Mouse (Mus musculus): ENCODE data around the gene Adad1. TPM values are rescaled to one million over a fixed set of nuclear protein-coding genes. Genes with fewer than 3 reads are reported as not detected.

Gene Adad1
- polyA plus RNA-seq, 1 experiment: 0.54 TPM

DNA sequence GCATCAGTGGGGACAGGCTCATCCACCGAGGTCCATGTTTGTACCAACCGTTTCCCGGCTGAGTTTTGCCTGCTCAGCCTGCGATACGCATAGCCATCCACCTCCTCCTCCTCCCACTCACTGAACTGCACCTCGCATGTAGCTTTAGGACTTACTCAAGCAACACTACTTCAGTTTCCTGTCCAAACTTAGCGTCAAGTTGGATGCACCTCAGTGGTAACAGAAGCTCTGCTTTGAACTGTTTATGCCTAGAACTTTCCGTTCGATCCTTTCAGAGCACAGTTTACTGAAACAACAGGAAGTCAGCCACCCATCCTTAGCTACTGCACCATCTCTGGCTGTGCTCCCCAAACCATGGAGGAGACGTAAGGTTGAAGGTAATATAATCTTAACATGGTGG is 88.9 kb downstream of the Adad1 start:
- peaks cover 2% of the 10 kb centered on the region for H3K4me1 ChIP-seq (ENCODE audit: control insufficient read depth, insufficient read depth, low read length)
- H3K36me3 ChIP-seq (ENCODE audit: control insufficient read depth, insufficient read depth, low read length, poor library complexity, severe bottlenecking): no peaks in the 10 kb centered on the region
- no peak overlapping the region for H3K4me3 ChIP-seq (ENCODE audit: low read depth, low read length)
- H3K9ac ChIP-seq (ENCODE audit: low read depth, poor library complexity, severe bottlenecking): no peak overlapping the region
- no peak overlapping the region for H3K27ac ChIP-seq (ENCODE audit: insufficient read depth, low read length)
- TF ChIP-seq EP300 (IDR thresholded peaks at IDR 0.05; ENCODE audit: insufficient read depth, low read depth, low read length) (no peak), CTCF (IDR thresholded peaks at IDR 0.05; ENCODE audit: low read depth, low read length) (no peak), POLR2A (IDR thresholded peaks at IDR 0.05; ENCODE audit: insufficient read depth, low read length) (no peak)
- no peaks in the 10 kb centered on the region for H3K9me3 ChIP-seq (replicated peaks; ENCODE audit: control insufficient read depth, insufficient read depth, low read length, poor library complexity, severe bottlenecking)
- H3K27me3 ChIP-seq (ENCODE audit: control insufficient read depth, insufficient read depth, low read length, poor library complexity, severe bottlenecking): no peaks in the 10 kb centered on the region

DNA sequence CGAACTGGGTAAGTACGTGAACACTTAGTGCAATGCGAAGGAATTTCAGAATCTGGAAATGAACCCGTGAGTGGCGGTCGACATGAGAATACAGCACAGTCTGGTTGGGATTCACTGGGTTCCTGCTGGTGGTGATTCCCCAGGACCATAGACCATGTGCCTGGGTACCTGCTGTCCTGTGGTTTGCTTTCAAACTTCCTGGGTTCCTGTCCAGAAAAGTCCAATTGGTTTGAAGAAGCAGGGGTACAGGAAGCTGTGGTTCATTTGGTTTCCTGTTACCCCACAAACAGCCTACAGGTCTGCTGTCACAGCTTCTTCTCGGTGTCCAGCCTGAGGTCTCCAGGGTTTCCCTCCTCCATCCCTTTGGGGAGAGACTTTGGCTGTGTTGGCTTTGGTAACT is 89.7 kb downstream of the Adad1 start:
- Histone ChIP-seq H3K27ac (ENCODE audit: insufficient read depth, low read length) (no peak overlapping the region), H3K36me3 (ENCODE audit: control insufficient read depth, insufficient read depth, low read length, poor library complexity, severe bottlenecking) (no peaks in the 10 kb centered on the region), H3K4me1 (ENCODE audit: control insufficient read depth, insufficient read depth, low read length) (peaks cover 2% of the 10 kb centered on the region), H3K9ac (ENCODE audit: low read depth, poor library complexity, severe bottlenecking) (no peak overlapping the region), H3K9me3 (replicated peaks; ENCODE audit: control insufficient read depth, insufficient read depth, low read length, poor library complexity, severe bottlenecking) (no peaks in the 10 kb centered on the region), H3K27me3 (ENCODE audit: control insufficient read depth, insufficient read depth, low read length, poor library complexity, severe bottlenecking) (no peaks in the 10 kb centered on the region), H3K4me3 (ENCODE audit: low read depth, low read length) (no peak overlapping the region)
- TF ChIP-seq EP300 (IDR thresholded peaks at IDR 0.05; ENCODE audit: insufficient read depth, low read depth, low read length) (no peak), POLR2A (IDR thresholded peaks at IDR 0.05; ENCODE audit: insufficient read depth, low read length) (no peak), CTCF (IDR thresholded peaks at IDR 0.05; ENCODE audit: low read depth, low read length) (no peak)

DNA sequence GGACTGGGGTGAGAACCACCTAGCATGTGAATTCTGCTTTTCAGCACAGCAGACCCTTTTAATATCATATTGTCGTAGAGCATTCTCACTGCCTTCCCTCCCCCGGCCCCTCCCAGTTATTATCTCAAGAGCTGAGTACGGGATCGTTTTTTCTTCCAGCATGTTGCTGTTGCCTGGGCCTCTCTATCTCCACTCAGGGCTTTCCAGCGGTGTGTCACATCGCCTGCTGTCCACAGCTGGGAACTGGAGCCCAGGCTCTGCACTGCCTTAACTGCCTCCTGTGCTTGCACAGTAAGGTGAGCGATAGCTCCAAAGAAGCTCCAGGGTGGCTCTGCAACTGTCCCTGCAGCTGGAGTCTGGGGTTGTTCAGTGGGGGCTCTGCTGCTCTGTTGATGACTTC is 91.1 kb downstream of the Adad1 start:
- H3K36me3 ChIP-seq (ENCODE audit: control insufficient read depth, insufficient read depth, low read length, poor library complexity, severe bottlenecking): no peaks in the 10 kb centered on the region
- H3K27me3 ChIP-seq (ENCODE audit: control insufficient read depth, insufficient read depth, low read length, poor library complexity, severe bottlenecking): no peaks in the 10 kb centered on the region
- H3K9ac ChIP-seq (ENCODE audit: low read depth, poor library complexity, severe bottlenecking): no peak overlapping the region
- no peak for TF ChIP-seq CTCF (IDR thresholded peaks at IDR 0.05; ENCODE audit: low read depth, low read length)
- TF ChIP-seq EP300 (IDR thresholded peaks at IDR 0.05; ENCODE audit: insufficient read depth, low read depth, low read length): no peak
- no peak overlapping the region for H3K4me3 ChIP-seq (ENCODE audit: low read depth, low read length)
- peaks cover 2% of the 10 kb centered on the region for H3K4me1 ChIP-seq (ENCODE audit: control insufficient read depth, insufficient read depth, low read length)
- H3K27ac ChIP-seq (ENCODE audit: insufficient read depth, low read length): no peak overlapping the region
- no peaks in the 10 kb centered on the region for H3K9me3 ChIP-seq (replicated peaks; ENCODE audit: control insufficient read depth, insufficient read depth, low read length, poor library complexity, severe bottlenecking)

DNA sequence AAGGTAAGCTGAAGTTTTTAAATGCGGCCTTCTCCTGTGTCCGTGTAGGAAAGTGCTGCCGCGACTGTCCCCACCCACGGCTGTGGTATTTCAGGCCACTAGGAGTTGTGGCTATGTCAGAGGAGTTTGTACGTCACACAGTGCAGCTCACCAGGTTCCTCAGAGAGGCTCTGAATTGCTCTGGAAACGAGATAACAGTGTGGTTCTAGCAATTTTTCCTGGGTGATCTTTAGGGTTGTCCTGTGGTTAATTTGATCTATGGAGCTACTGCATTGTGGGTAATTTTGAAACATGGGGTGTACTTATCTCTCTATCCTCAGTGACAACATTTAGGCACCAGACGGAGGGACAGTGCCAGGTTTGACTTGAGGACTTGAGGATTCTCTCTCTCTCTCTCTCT is 93.8 kb downstream of the Adad1 start:
- H3K9me3 ChIP-seq (replicated peaks; ENCODE audit: control insufficient read depth, insufficient read depth, low read length, poor library complexity, severe bottlenecking): no peaks in the 10 kb centered on the region
- H3K36me3 ChIP-seq (ENCODE audit: control insufficient read depth, insufficient read depth, low read length, poor library complexity, severe bottlenecking): no peaks in the 10 kb centered on the region
- TF ChIP-seq CTCF (IDR thresholded peaks at IDR 0.05; ENCODE audit: low read depth, low read length): no peak
- no peak for TF ChIP-seq EP300 (IDR thresholded peaks at IDR 0.05; ENCODE audit: insufficient read depth, low read depth, low read length)
- no peak for TF ChIP-seq POLR2A (IDR thresholded peaks at IDR 0.05; ENCODE audit: insufficient read depth, low read length)
- no peak overlapping the region for H3K4me3 ChIP-seq (ENCODE audit: low read depth, low read length)
- H3K9ac ChIP-seq (ENCODE audit: low read depth, poor library complexity, severe bottlenecking): no peak overlapping the region
- peaks cover 2% of the 10 kb centered on the region for H3K4me1 ChIP-seq (ENCODE audit: control insufficient read depth, insufficient read depth, low read length)
- no peaks in the 10 kb centered on the region for H3K27me3 ChIP-seq (ENCODE audit: control insufficient read depth, insufficient read depth, low read length, poor library complexity, severe bottlenecking)
- H3K27ac ChIP-seq (ENCODE audit: insufficient read depth, low read length): no peak overlapping the region

- H3K27ac ChIP-seq (ENCODE audit: insufficient read depth, low read length): no peak overlapping the region
- no peak overlapping the region for H3K4me3 ChIP-seq (ENCODE audit: low read depth, low read length)
- no peaks in the 10 kb centered on the region for H3K27me3 ChIP-seq (ENCODE audit: control insufficient read depth, insufficient read depth, low read length, poor library complexity, severe bottlenecking)
- H3K9ac ChIP-seq (ENCODE audit: low read depth, poor library complexity, severe bottlenecking): no peak overlapping the region
- no peak for TF ChIP-seq POLR2A (IDR thresholded peaks at IDR 0.05; ENCODE audit: insufficient read depth, low read length)
- H3K9me3 ChIP-seq (replicated peaks; ENCODE audit: control insufficient read depth, insufficient read depth, low read length, poor library complexity, severe bottlenecking): no peaks in the 10 kb centered on the region
- peaks cover 2% of the 10 kb centered on the region for H3K4me1 ChIP-seq (ENCODE audit: control insufficient read depth, insufficient read depth, low read length)
- H3K36me3 ChIP-seq (ENCODE audit: control insufficient read depth, insufficient read depth, low read length, poor library complexity, severe bottlenecking): no peaks in the 10 kb centered on the region
Observed at GRCm38 (mm10) chr3:37158246-37158645, 94.9 kb downstream of the Adad1 start.

GRCm38 (mm10) chr3:37161096-37161495 is 97.8 kb downstream of the Adad1 start:
- Histone ChIP-seq H3K9me3 (replicated peaks; ENCODE audit: control insufficient read depth, insufficient read depth, low read length, poor library complexity, severe bottlenecking) (no peaks in the 10 kb centered on the region), H3K27ac (ENCODE audit: insufficient read depth, low read length) (no peak overlapping the region), H3K27me3 (ENCODE audit: control insufficient read depth, insufficient read depth, low read length, poor library complexity, severe bottlenecking) (no peaks in the 10 kb centered on the region), H3K4me1 (ENCODE audit: control insufficient read depth, insufficient read depth, low read length) (no peaks in the 10 kb centered on the region), H3K4me3 (ENCODE audit: low read depth, low read length) (no peak overlapping the region), H3K36me3 (ENCODE audit: control insufficient read depth, insufficient read depth, low read length, poor library complexity, severe bottlenecking) (no peaks in the 10 kb centered on the region), H3K9ac (ENCODE audit: low read depth, poor library complexity, severe bottlenecking) (no peak overlapping the region)
- TF ChIP-seq POLR2A (IDR thresholded peaks at IDR 0.05; ENCODE audit: insufficient read depth, low read length): no peak

Data from ES-Bruce4 (cell line).